Mouse (Mus musculus): ENCODE measurements around the gene Fam83e. TPM values are rescaled to one million over a fixed set of nuclear protein-coding genes. Genes with fewer than 3 reads are reported as not detected.
A peak's percentile ranks its signal among the peaks of the same experiment; 100 is the strongest.

Fam83e gene
- total RNA-seq, 2 experiments from 2014 or later: 0.37 to 0.41 TPM

DNA sequence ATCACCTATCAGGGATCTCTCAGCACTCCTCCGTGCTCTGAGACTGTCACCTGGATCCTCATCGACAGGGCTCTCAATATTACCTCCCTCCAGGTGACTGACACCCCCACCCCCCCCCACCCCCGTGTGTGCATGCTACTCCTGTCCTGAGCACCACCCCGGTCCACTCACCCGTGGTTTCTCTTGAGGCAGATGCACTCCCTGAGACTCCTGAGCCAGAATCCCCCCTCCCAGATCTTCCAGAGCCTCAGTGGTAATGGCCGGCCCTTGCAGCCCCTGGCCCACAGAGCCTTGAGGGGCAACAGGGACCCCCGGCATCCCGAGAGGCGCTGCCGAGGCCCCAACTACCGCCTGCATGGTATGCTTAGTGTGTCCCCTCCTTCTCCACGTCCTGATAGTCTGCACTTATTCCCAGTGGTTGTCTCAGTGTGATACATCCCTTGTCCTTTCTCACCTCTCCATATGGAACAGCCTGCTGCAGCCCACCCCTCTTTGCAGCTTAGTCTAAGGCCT, 17.4 kb upstream of the Fam83e start:
- TF ChIP-seq CTCF (IDR thresholded peaks at IDR 0.05): no peak
- intact Hi-C loops (cut with DNase I): no loop called here
- DNase-seq (ENCODE audit: extremely low spot score in 1 of 2, low spot score in 2 of 2): no peak
- Histone ChIP-seq H3K4me3 (peak overlapping the region; percentile 57), H3K27ac (peak overlapping the region; percentile 98)

DNA sequence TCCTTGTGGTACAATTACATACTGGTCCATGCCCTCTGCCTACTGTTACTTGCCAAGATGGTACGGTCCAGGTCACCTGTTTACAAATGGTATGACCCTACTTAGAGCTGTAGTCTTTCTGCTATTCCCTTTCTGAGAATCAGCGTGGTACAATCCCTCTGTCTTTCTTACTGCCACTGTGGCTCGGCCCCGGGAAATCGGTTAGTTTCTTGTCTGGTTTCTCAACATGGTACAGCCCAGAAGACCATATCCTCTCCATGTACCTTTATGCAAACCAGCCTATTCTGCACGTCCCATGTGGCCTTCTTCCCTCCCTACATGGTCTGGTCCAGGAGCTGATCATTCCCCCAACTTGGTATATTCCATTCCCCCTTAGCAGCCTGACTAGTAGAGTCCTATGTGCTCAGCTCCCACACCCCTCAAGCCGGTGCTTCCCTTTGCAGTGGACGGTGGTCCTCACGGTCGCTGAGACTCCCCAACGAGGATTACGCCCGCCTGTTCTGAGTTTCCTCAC, 16.9 kb upstream of the Fam83e start:
- intact Hi-C loops (cut with DNase I): no loop called here
- no peak for TF ChIP-seq CTCF (IDR thresholded peaks at IDR 0.05)
- peak overlapping the region; percentile 98 for H3K27ac ChIP-seq
- peak; percentile 68 to 75 for DNase-seq (ENCODE audit: extremely low spot score in 1 of 2, low spot score in 2 of 2)
- peak overlapping the region; percentile 57 for H3K4me3 ChIP-seq

DNA sequence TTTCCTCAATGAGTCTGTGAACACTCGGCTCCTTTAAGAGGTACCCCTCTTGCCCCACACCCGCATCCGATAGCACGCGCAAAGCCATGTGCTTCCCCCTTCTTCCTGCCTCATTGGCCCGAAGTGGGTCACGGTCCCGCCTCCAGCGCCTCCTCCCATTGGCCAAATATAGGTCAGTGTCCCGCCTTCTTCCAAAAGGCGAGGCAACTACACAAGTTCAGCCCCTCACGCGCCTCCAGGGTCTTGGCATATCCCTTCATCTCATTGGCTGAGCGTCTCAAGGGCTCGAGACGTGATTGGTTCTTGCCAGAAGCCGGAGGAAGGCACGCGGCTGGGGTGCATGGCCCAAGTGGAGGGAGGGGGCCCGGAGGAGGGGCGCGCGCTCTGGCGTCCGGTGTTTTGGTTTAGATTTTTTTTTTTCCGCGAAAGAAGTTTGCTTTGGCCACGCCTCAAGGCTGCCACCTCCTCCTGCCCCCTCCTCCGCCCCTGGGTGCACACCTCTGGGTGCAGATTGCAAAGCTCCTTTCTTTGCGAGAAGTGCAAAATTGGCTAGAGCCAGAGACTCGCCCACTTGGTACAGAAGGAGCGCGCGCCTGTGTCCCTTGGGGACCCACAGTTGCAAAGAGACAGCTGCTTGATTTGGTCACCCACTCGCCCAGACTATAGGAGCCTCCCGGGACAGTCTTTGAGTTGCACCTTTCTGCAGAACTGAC, 16.1 kb upstream of the Fam83e start, which contains the start of gene Dbp:
TSS of gene Dbp (plus strand) at position 359 of the 713 bp plus-strand sequence.
- peak within 1 kb of the TSS; percentile 98 for H3K27ac ChIP-seq
- no peak for TF ChIP-seq CTCF (IDR thresholded peaks at IDR 0.05)
- H3K4me3 ChIP-seq: peak within 1 kb of the TSS; percentile 68
- DNase-seq (ENCODE audit: extremely low spot score in 1 of 2, low spot score in 2 of 2): peak; percentile 97 to 99
- intact Hi-C loops (cut with DNase I): no loop called here

DNA sequence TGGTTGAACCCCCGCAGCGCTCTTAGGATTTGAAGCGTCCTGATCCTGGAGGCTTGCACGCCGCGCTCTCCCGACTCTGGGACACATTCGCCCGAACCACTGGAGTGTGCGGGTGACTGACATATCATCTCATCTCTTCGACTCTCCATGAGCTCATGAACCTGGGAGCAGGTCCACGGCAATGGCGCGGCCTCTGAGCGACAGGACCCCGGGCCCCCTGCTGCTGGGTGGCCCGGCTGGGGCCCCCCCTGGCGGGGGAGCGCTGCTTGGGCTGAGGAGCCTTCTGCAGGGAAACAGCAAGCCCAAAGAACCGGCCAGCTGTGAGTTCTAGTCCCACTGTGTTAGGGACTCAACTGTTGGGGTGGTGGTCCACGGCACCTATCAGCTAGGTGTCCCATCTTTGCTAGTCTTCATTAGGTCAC, 15.6 kb upstream of the Fam83e start:
- no peak for DNase-seq (ENCODE audit: extremely low spot score in 1 of 2, low spot score in 2 of 2)
- intact Hi-C loops (cut with DNase I): no loop called here
- peak overlapping the region; percentile 68 for H3K4me3 ChIP-seq
- no peak; the same call in 1 of the 2 replicates for TF ChIP-seq CTCF (IDR thresholded peaks at IDR 0.05)
- H3K27ac ChIP-seq: peak overlapping the region; percentile 98

DNA sequence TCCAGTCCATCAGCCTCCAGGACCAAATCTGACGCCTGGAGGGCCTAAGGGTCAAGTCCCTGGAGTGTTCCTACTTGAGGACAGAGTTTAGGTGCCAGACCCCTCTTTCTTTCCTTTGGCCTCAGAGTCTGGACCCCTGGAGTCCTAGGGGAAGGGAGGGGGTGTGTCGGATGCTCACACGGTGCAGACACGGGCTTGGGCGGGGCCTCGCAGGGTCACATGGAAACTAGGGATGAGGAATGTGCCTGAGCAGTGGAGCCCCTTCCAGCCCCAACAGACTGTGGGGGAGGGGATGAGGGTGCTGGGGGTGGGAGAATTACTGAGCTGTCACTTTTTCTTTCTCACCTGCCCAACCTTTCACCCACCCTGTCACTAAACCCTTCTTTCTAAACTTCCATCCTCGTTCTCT, 15.1 kb upstream of the Fam83e start:
- H3K27ac ChIP-seq: peak overlapping the region; percentile 98
- peak overlapping the region; percentile 68 for H3K4me3 ChIP-seq
- intact Hi-C loops (cut with DNase I): no loop called here
- DNase-seq (ENCODE audit: extremely low spot score in 1 of 2, low spot score in 2 of 2): peak; percentile 65 to 77
- TF ChIP-seq CTCF (IDR thresholded peaks at IDR 0.05): no peak

DNA sequence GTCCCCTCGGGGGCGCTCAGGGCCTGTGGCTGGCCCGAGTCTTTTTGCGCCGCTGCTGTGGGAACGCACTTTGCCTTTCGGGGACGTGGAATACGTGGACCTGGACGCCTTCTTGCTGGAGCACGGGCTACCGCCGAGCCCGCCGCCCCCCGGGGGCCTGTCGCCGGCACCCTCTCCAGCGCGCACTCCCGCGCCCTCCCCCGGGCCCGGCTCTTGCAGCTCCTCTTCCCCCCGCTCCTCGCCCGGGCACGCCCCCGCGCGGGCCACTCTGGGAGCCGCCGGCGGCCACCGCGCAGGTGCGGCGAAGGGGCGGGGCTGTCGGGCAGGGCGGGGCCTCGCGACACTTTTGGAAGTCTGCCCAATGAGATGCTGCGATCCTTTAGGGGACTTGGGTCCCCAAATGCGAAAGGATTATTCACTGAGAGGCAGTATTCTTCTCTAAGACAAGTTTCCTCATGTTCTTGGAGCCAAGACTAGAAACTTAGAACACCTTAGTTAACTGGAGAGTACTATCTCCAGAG, 14.2 kb upstream of the Fam83e start:
- TF ChIP-seq CTCF (IDR thresholded peaks at IDR 0.05): no peak; the same call in 1 of the 2 replicates
- intact Hi-C loops (cut with DNase I): no loop called here
- peak; percentile 86 to 87 for DNase-seq (ENCODE audit: extremely low spot score in 1 of 2, low spot score in 2 of 2)
- H3K4me3 ChIP-seq: peak overlapping the region; percentile 68
- peak overlapping the region; percentile 98 for H3K27ac ChIP-seq

DNA sequence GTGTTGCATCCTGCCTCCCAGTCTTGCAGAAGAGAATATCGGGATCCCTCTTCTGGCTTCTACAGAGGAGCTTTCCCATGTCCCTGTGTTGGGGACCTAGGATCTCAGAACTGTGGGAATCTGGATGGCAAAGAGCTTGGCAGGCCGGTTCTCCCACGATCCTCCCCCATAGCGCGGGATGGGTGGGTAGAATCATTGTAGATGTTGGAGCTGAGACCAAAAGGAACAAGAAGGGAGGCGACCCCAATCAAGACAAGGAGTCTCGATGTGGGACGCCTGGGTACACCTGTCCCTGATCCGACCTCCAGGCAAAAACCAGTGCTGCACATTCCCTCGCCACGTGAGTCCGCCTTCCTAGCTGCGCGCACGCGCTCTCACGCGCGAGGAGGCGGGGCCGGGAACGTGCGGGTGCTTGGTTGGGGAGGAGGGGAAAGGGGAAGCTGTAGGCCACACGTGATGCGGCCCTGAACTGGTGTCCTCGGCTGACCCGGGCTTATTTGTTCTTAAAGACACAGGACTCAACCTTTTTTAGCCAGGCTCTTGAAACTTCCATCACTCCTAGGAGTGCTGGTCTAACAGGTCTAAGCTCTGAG, 13.5 kb upstream of the Fam83e start:
- no peak for TF ChIP-seq CTCF (IDR thresholded peaks at IDR 0.05)
- peak; percentile 93 to 94 for DNase-seq (ENCODE audit: extremely low spot score in 1 of 2, low spot score in 2 of 2)
- Histone ChIP-seq H3K4me3 (peak overlapping the region; percentile 68), H3K27ac (peak overlapping the region; percentile 98)
- intact Hi-C loops (cut with DNase I): no loop called here

DNA sequence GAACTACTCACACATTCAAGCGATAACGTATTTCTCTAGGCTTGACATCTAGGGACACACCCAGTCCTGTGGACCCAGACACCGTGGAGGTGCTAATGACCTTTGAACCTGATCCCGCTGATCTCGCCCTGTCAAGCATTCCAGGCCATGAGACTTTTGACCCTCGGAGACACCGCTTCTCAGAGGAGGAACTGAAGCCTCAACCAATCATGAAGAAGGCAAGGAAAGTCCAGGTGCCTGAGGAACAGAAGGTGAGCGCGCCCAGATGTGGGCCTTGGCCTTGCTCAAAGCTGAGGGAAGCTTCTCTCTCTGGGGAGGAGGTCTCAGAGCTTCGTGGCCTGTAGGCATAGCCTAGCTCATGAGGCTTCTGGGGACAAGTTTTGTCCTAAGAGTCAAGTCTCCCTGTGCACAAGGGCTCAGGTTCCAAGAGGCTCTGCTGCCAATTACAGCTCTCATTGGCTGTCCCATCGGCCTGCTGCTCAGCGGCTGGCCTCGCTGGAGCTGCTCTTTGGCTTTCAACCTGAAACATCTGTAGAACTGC, 12.7 kb upstream of the Fam83e start:
- TF ChIP-seq CTCF (IDR thresholded peaks at IDR 0.05): no peak
- Histone ChIP-seq H3K4me3 (peak overlapping the region; percentile 68), H3K27ac (peak overlapping the region; percentile 98)
- intact Hi-C loops (cut with DNase I): no loop called here
- DNase-seq (ENCODE audit: extremely low spot score in 1 of 2, low spot score in 2 of 2): peak in 1 of 2 experiments; percentile 29

DNA sequence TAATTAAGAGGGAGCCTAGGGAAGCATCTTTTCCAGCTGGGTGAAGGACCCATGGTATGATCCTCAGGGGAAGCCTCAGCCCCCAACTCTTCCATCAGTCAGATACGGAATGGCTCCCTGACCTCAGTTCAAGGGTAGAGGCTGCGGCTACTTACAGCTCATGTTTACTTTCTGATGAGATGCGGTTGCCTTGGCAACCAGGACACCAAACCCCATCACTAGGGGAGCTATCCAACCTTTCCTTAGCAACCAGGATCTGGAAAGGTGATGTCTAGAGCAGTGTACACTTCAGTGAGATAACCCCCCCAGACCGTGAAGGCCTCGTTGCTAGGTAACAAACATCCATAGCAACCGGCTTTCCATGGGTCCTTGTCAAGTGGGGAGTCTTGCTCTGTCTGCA, 12.0 kb upstream of the Fam83e start:
- H3K4me3 ChIP-seq: 0 out of 2 replicates have a peak overlapping the region, but pooled peaks have one; percentile 68
- peak overlapping the region; percentile 98 for H3K27ac ChIP-seq
- DNase-seq (ENCODE audit: extremely low spot score in 1 of 2, low spot score in 2 of 2): peak in 1 of 2 experiments; percentile 38
- intact Hi-C loops (cut with DNase I): no loop called here
- no peak for TF ChIP-seq CTCF (IDR thresholded peaks at IDR 0.05)

DNA sequence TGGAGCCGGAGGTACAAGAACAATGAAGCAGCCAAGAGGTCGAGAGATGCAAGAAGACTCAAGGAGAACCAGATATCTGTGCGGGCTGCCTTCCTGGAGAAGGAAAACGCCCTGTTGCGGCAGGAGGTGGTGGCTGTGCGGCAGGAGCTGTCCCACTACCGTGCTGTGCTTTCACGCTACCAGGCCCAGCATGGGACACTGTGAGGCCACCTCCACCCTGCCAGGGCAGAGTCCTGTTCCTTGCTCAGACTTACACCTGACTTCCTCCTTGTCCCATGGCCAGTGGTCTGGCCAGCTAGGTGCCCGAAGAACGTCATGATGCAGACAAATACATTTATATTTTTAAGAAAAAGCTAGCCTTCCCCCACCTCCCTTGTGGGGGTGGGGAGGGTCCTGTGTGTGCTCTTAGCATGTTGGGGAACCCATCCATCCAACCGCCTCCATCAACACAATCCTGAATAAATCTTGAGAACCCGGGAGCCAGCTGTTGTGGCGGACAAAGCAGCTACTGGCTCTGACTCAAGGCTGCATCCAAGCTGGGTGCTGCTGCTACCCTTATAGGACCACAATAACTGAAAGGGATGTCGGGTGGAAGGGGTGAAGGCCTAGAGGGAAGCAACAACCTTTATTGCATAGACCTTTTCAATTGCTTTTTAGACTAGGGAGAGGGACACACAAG, 11.2 kb upstream of the Fam83e start:
- DNase-seq (ENCODE audit: extremely low spot score in 1 of 2, low spot score in 2 of 2): peak in 1 of 2 experiments; percentile 19
- Histone ChIP-seq H3K27ac (peak overlapping the region; percentile 98), H3K4me3 (no peak overlapping the region)
- no peak for TF ChIP-seq CTCF (IDR thresholded peaks at IDR 0.05)
- intact Hi-C loops (cut with DNase I): no loop called here

All from left cerebral cortex, adult 2 months (tissue).